Mouse (Mus musculus) neural tube, embryonic 13.5 days (tissue): Measurements from ENCODE around the gene Narf. TPM values are rescaled to one million over a fixed set of nuclear protein-coding genes. Genes with fewer than 3 reads are reported as not detected.

Experiments used
- ATAC-seq: fragments of 200-750 bp; cut with Nextera tagmentation; 2 replicates; pipeline ENCODE4 v1.8.0; 2017; ENCODE audit warnings: low read depth, mild to moderate bottlenecking, moderate TSS enrichment, moderate library complexity
- H3K27ac ChIP-seq: fragments of 300-500 bp; sonication (generic); replicated peaks from 2 replicates; pipeline ENCODE4 v1.5.1; 2015; ENCODE audit warnings: moderate library complexity, mild to moderate bottlenecking, inconsistent platforms
- H3K27me3 ChIP-seq: fragments of 300-500 bp; sonication (generic); 2 replicates; pipeline ENCODE4 v1.6.1; 2015; ENCODE audit warnings: mild to moderate bottlenecking, inconsistent platforms
- H3K36me3 ChIP-seq: fragments of 300-500 bp; sonication (generic); 2 replicates; pipeline ENCODE4 v1.6.1; 2015; ENCODE audit warnings: mild to moderate bottlenecking, inconsistent platforms
- H3K4me1 ChIP-seq: fragments of 300-500 bp; sonication (generic); replicated peaks from 2 replicates; pipeline ENCODE4 v1.6.1; 2015; ENCODE audit warnings: inconsistent platforms
- H3K4me2 ChIP-seq: fragments of 300-500 bp; sonication (generic); 2 replicates; pipeline ENCODE4 v1.6.1; 2015; ENCODE audit warnings: inconsistent platforms, mild to moderate bottlenecking, moderate library complexity
- H3K4me3 ChIP-seq: fragments of 300-500 bp; sonication (generic); 2 replicates; pipeline ENCODE4 v1.5.1; 2015; ENCODE audit warnings: mild to moderate bottlenecking, inconsistent platforms
- H3K9ac ChIP-seq: fragments of 300-500 bp; sonication (generic); 2 replicates; pipeline ENCODE4 v1.6.1; 2015; ENCODE audit warnings: moderate library complexity, mild to moderate bottlenecking, inconsistent platforms
- H3K9me3 ChIP-seq: fragments of 300-500 bp; sonication (generic); 2 replicates; pipeline ENCODE4 v1.6.1; 2016; ENCODE audit warnings: inconsistent platforms
- WGBS: fragments of 180-500 bp; shearing (Covaris S2); methylation state at CpG from one replicate; pipeline ENCODE4 v1.1.7; 2015; 5-methylcytosine and 5-hydroxymethylcytosine counted together
- polyA plus RNA-seq: library from polyadenylated mRNA; unstranded; fragments of >200 nt; fragmentation: Nextera tagmentation; extraction: Ambion mirVana; gene quantifications from 2 replicates; pipeline ENCODE4 v1.2.1, GENCODE M21; 2015

The Narf gene
- 104 and 112 TPM in 2 replicates for polyA plus RNA-seq

GRCm38 (mm10) chr11:121236564-121237344 is at the start of gene Narf:
Gene Narf (plus strand): TSS chr11:121237253.
- Histone ChIP-seq H3K27ac (peak within 1 kb of the TSS; percentile 99), H3K4me1 (peaks cover 45% of the 10 kb centered on the region), H3K9me3 (no peaks in the 10 kb centered on the region), H3K9ac (peak within 1 kb of the TSS; percentile 93), H3K4me3 (peak within 1 kb of the TSS; percentile 84), H3K36me3 (peaks cover 28% of the 10 kb centered on the region), H3K27me3 (no peaks in the 10 kb centered on the region), H3K4me2 (peak within 1 kb of the TSS; percentile 76)
- peak; percentile 100 for ATAC-seq
- under 1% methylated on average over 50 of the region's 50 CpGs for WGBS

GRCm38 (mm10) chr11:121189681-121190080 is 47.4 kb upstream of the Narf start:
- Histone ChIP-seq H3K9ac (no peak overlapping the region), H3K27ac (no peak overlapping the region), H3K4me1 (no peaks in the 10 kb centered on the region), H3K9me3 (no peaks in the 10 kb centered on the region), H3K27me3 (no peaks in the 10 kb centered on the region), H3K36me3 (peaks cover 18% of the 10 kb centered on the region), H3K4me2 (no peak overlapping the region), H3K4me3 (no peak overlapping the region)
- no peak for ATAC-seq
- WGBS = 90% methylated on average over 3 of the region's 3 CpGs

GRCm38 (mm10) chr11:121192742-121193141 is 44.3 kb upstream of the Narf start:
- ATAC-seq = no peak
- Histone ChIP-seq H3K27ac (no peak overlapping the region), H3K9ac (no peak overlapping the region), H3K4me2 (no peak overlapping the region), H3K4me3 (no peak overlapping the region), H3K36me3 (peaks cover 28% of the 10 kb centered on the region), H3K4me1 (no peaks in the 10 kb centered on the region), H3K27me3 (no peaks in the 10 kb centered on the region), H3K9me3 (no peaks in the 10 kb centered on the region)
- 64% methylated on average over 2 of the region's 2 CpGs for WGBS

- Histone ChIP-seq H3K9me3 (no peaks in the 10 kb centered on the region), H3K4me2 (no peak overlapping the region), H3K4me1 (no peaks in the 10 kb centered on the region), H3K4me3 (no peak overlapping the region), H3K27ac (no peak overlapping the region), H3K27me3 (no peaks in the 10 kb centered on the region), H3K9ac (no peak overlapping the region), H3K36me3 (peaks cover 28% of the 10 kb centered on the region)
- 80% methylated on average over 3 of the region's 3 CpGs for WGBS
- ATAC-seq = no peak
Measured at GRCm38 (mm10) chr11:121193415-121193814, 43.6 kb upstream of the Narf start.

GRCm38 (mm10) chr11:121198622-121199021 is 38.4 kb upstream of the Narf start:
- Histone ChIP-seq H3K4me1 (peaks cover 4% of the 10 kb centered on the region), H3K4me3 (no peak overlapping the region), H3K27ac (no peak overlapping the region), H3K36me3 (peaks cover 20% of the 10 kb centered on the region), H3K9ac (no peak overlapping the region), H3K4me2 (no peak overlapping the region), H3K9me3 (no peaks in the 10 kb centered on the region), H3K27me3 (no peaks in the 10 kb centered on the region)
- ATAC-seq = no peak
- 63% methylated on average over 2 of the region's 2 CpGs for WGBS

GRCm38 (mm10) chr11:121199851-121200250 is 37.2 kb upstream of the Narf start:
- no peaks in the 10 kb centered on the region for H3K27me3 ChIP-seq
- H3K9ac ChIP-seq = no peak overlapping the region
- H3K9me3 ChIP-seq = no peaks in the 10 kb centered on the region
- H3K4me3 ChIP-seq = no peak overlapping the region
- H3K27ac ChIP-seq = no peak overlapping the region
- H3K36me3 ChIP-seq = peaks cover 12% of the 10 kb centered on the region; the same call in 1 of the 2 replicates
- no peak overlapping the region for H3K4me2 ChIP-seq
- 71% methylated on average over 4 of the region's 4 CpGs for WGBS
- ATAC-seq = no peak
- peaks cover 10% of the 10 kb centered on the region for H3K4me1 ChIP-seq

GRCm38 (mm10) chr11:121200781-121201180 is 36.3 kb upstream of the Narf start:
- no peak for ATAC-seq
- Histone ChIP-seq H3K4me3 (no peak overlapping the region), H3K9me3 (no peaks in the 10 kb centered on the region), H3K27ac (no peak overlapping the region), H3K27me3 (no peaks in the 10 kb centered on the region), H3K4me2 (no peak overlapping the region), H3K4me1 (peaks cover 16% of the 10 kb centered on the region), H3K9ac (no peak overlapping the region), H3K36me3 (0 out of 2 replicates have a peak, but pooled peaks cover 7% of the 10 kb centered on the region)
- 95% methylated on average over 6 of the region's 6 CpGs for WGBS

GRCm38 (mm10) chr11:121201436-121202198 is 35.4 kb upstream of the Narf start:
- no peaks in the 10 kb centered on the region for H3K27me3 ChIP-seq
- no peaks in the 10 kb centered on the region for H3K36me3 ChIP-seq
- 62% methylated on average over 11 of the region's 11 CpGs for WGBS
- H3K9ac ChIP-seq = no peak overlapping the region
- ATAC-seq = no peak
- no peak overlapping the region for H3K27ac ChIP-seq
- H3K4me3 ChIP-seq = no peak overlapping the region
- no peaks in the 10 kb centered on the region for H3K9me3 ChIP-seq
- H3K4me2 ChIP-seq = no peak overlapping the region
- H3K4me1 ChIP-seq = peaks cover 16% of the 10 kb centered on the region

GRCm38 (mm10) chr11:121203859-121204160 is 33.2 kb upstream of the Narf start:
- peak overlapping the region; percentile 76 for H3K4me2 ChIP-seq
- 0 out of 2 replicates have a peak, but pooled peaks cover 12% of the 10 kb centered on the region for H3K36me3 ChIP-seq
- H3K27ac ChIP-seq = peak overlapping the region; percentile 88
- H3K9me3 ChIP-seq = no peaks in the 10 kb centered on the region
- 0% methylated on average over 5 of the region's 5 CpGs for WGBS
- peak overlapping the region; percentile 75 for H3K4me3 ChIP-seq
- no peak for ATAC-seq
- H3K4me1 ChIP-seq = peaks cover 16% of the 10 kb centered on the region
- H3K9ac ChIP-seq = peak overlapping the region; percentile 86
- no peaks in the 10 kb centered on the region for H3K27me3 ChIP-seq

- ATAC-seq = peak; percentile 97
- Histone ChIP-seq H3K27ac (peak within 1 kb of the TSS; percentile 88), H3K4me1 (peaks cover 16% of the 10 kb centered on the region), H3K9ac (peak within 1 kb of the TSS; percentile 86), H3K9me3 (no peaks in the 10 kb centered on the region), H3K36me3 (0 out of 2 replicates have a peak, but pooled peaks cover 13% of the 10 kb centered on the region), H3K4me3 (peak within 1 kb of the TSS; percentile 75), H3K4me2 (peak within 1 kb of the TSS; percentile 76), H3K27me3 (no peaks in the 10 kb centered on the region)
- WGBS = under 1% methylated on average over 70 of the region's 70 CpGs
Measured at GRCm38 (mm10) chr11:121204161-121205006, 32.7 kb upstream of the Narf start, which contains the start of the genes Hexdc and Ogfod3. Gene Hexdc (plus strand): TSS chr11:121204433. Gene Ogfod3 (minus strand): TSS chr11:121204711.

- Histone ChIP-seq H3K36me3 (peaks cover 57% of the 10 kb centered on the region), H3K4me1 (no peaks in the 10 kb centered on the region), H3K9me3 (no peaks in the 10 kb centered on the region), H3K9ac (no peak overlapping the region), H3K4me3 (no peak overlapping the region), H3K4me2 (no peak overlapping the region), H3K27me3 (no peaks in the 10 kb centered on the region), H3K27ac (no peak overlapping the region)
- ATAC-seq = no peak
- 95% methylated on average over 3 of the region's 3 CpGs for WGBS
Measured at GRCm38 (mm10) chr11:121216831-121217230, 20.2 kb upstream of the Narf start.
